Mouse (Mus musculus) hindbrain, embryonic 12.5 days (tissue): ENCODE data around the gene Phb2. TPM values are rescaled to one million over a fixed set of nuclear protein-coding genes. Genes with fewer than 3 reads are reported as not detected.

Source experiments
- ATAC-seq: fragments of 200-750 bp; cut with Nextera tagmentation; 2 replicates; pipeline ENCODE4 v1.8.0; 2017; ENCODE audit warnings: moderate TSS enrichment; ENCODE audit not compliant: low FRiP score
- H3K27ac ChIP-seq: fragments of 300-500 bp; sonication (generic); 2 replicates; pipeline ENCODE4 v1.5.1; 2016; ENCODE audit warnings: mild to moderate bottlenecking
- H3K27me3 ChIP-seq: fragments of 300-500 bp; sonication (generic); 2 replicates; pipeline ENCODE4 v1.6.1; 2016; ENCODE audit warnings: mild to moderate bottlenecking
- H3K36me3 ChIP-seq: fragments of 300-500 bp; sonication (generic); 2 replicates; pipeline ENCODE4 v1.6.1; 2016; ENCODE audit warnings: mild to moderate bottlenecking
- H3K4me1 ChIP-seq: fragments of 300-500 bp; sonication (generic); 2 replicates; pipeline ENCODE4 v1.6.1; 2016
- H3K4me2 ChIP-seq: fragments of 300-500 bp; sonication (generic); replicated peaks from 2 replicates; pipeline ENCODE4 v1.6.1; 2016; ENCODE audit warnings: mild to moderate bottlenecking
- H3K4me3 ChIP-seq: fragments of 300-500 bp; sonication (generic); 2 replicates; pipeline ENCODE4 v1.5.1; 2016; ENCODE audit warnings: mild to moderate bottlenecking
- H3K9ac ChIP-seq: fragments of 300-500 bp; sonication (generic); 2 replicates; pipeline ENCODE4 v1.6.1; 2016; ENCODE audit warnings: mild to moderate bottlenecking, moderate library complexity
- H3K9me3 ChIP-seq: fragments of 300-500 bp; sonication (generic); replicated peaks from 2 replicates; pipeline ENCODE4 v1.6.1; 2016; ENCODE audit warnings: mild to moderate bottlenecking
- WGBS: fragments of 180-500 bp; shearing (Covaris S2); methylation state at CpG from one replicate; pipeline ENCODE4 v1.1.7; 2016; 5-methylcytosine and 5-hydroxymethylcytosine counted together
- polyA plus RNA-seq: library from polyadenylated mRNA; unstranded; fragments of >200 nt; fragmentation: Nextera tagmentation; extraction: Ambion mirVana; gene quantifications from 2 replicates; pipeline ENCODE4 v1.2.1, GENCODE M21; 2016

Phb2 gene
- polyA plus RNA-seq, 1 experiment from 2014 or later: 291 TPM

- WGBS: 57% methylated on average over 19 of the region's 19 CpGs
- no peaks in the 10 kb centered on the region for H3K9me3 ChIP-seq
- no peak for ATAC-seq
- no peak overlapping the region for H3K4me3 ChIP-seq
- no peaks in the 10 kb centered on the region for H3K36me3 ChIP-seq
- no peak overlapping the region for H3K27ac ChIP-seq
- H3K4me2 ChIP-seq: no peak overlapping the region
- H3K4me1 ChIP-seq: peaks cover 10% of the 10 kb centered on the region; the same call in 1 of the 2 replicates
- no peak overlapping the region for H3K9ac ChIP-seq
- no peaks in the 10 kb centered on the region for H3K27me3 ChIP-seq
These were observed 20.6 kb downstream of the Phb2 start for GRCm38 (mm10) chr6:124732476-124733370.

- WGBS: 92% methylated on average over 3 of the region's 3 CpGs
- Histone ChIP-seq H3K4me1 (peaks cover 26% of the 10 kb centered on the region), H3K9ac (no peak overlapping the region), H3K9me3 (no peaks in the 10 kb centered on the region), H3K27ac (no peak overlapping the region), H3K36me3 (no peaks in the 10 kb centered on the region; the same call in 1 of the 2 replicates), H3K27me3 (no peaks in the 10 kb centered on the region), H3K4me3 (no peak overlapping the region), H3K4me2 (no peak overlapping the region)
- ATAC-seq: no peak
These were observed 22.3 kb downstream of the Phb2 start for GRCm38 (mm10) chr6:124734417-124734816.

GRCm38 (mm10) chr6:124737040-124737439 lies 24.9 kb downstream of the Phb2 start:
- no peak for ATAC-seq
- H3K4me1 ChIP-seq: peaks cover 39% of the 10 kb centered on the region
- WGBS: 93% methylated on average over 11 of the region's 11 CpGs
- no peaks in the 10 kb centered on the region for H3K27me3 ChIP-seq
- no peak overlapping the region for H3K4me3 ChIP-seq
- no peaks in the 10 kb centered on the region for H3K9me3 ChIP-seq
- H3K9ac ChIP-seq: no peak overlapping the region
- no peaks in the 10 kb centered on the region; the same call in 1 of the 2 replicates for H3K36me3 ChIP-seq
- H3K27ac ChIP-seq: no peak overlapping the region
- H3K4me2 ChIP-seq: no peak overlapping the region

- no peak for ATAC-seq
- no peaks in the 10 kb centered on the region for H3K27me3 ChIP-seq
- peaks cover 29% of the 10 kb centered on the region for H3K4me1 ChIP-seq
- peak within 1 kb of the TSS; percentile 78; the same call in 1 of the 2 replicates for H3K4me2 ChIP-seq
- WGBS: 34% methylated on average over 15 of the region's 15 CpGs
- H3K4me3 ChIP-seq: no peak within 1 kb of the TSS
- H3K36me3 ChIP-seq: peaks cover 11% of the 10 kb centered on the region
- peak within 1 kb of the TSS; percentile 47 for H3K9ac ChIP-seq
- peak within 1 kb of the TSS; percentile 55 for H3K27ac ChIP-seq
- no peaks in the 10 kb centered on the region for H3K9me3 ChIP-seq
These were observed 26.4 kb downstream of the Phb2 start, which contains the start of gene Ptpn6 for GRCm38 (mm10) chr6:124738511-124739023. TSS of gene Ptpn6 (minus strand) at chr6:124738714.

GRCm38 (mm10) chr6:124739231-124739796 lies 27.2 kb downstream of the Phb2 start:
- 87% methylated on average over 10 of the region's 10 CpGs for whole genome bisulfite sequencing
- H3K27ac ChIP-seq: no peak overlapping the region
- no peaks in the 10 kb centered on the region for H3K9me3 ChIP-seq
- no peak for ATAC-seq
- H3K27me3 ChIP-seq: no peaks in the 10 kb centered on the region
- peak overlapping the region; percentile 66; the same call in 1 of the 2 replicates for H3K4me3 ChIP-seq
- H3K4me2 ChIP-seq: peak overlapping the region; percentile 78; the same call in 1 of the 2 replicates
- peaks cover 29% of the 10 kb centered on the region for H3K4me1 ChIP-seq
- H3K36me3 ChIP-seq: peaks cover 18% of the 10 kb centered on the region
- H3K9ac ChIP-seq: no peak overlapping the region

GRCm38 (mm10) chr6:124740211-124740887 lies 28.2 kb downstream of the Phb2 start:
- peaks cover 35% of the 10 kb centered on the region for H3K4me1 ChIP-seq
- peak overlapping the region; percentile 66 for H3K4me3 ChIP-seq
- H3K36me3 ChIP-seq: peaks cover 27% of the 10 kb centered on the region
- H3K9ac ChIP-seq: peak overlapping the region; percentile 94
- peak overlapping the region; percentile 100 for H3K27ac ChIP-seq
- H3K4me2 ChIP-seq: peak overlapping the region; percentile 78
- H3K27me3 ChIP-seq: no peaks in the 10 kb centered on the region
- peak; percentile 21 for ATAC-seq
- H3K9me3 ChIP-seq: no peaks in the 10 kb centered on the region
- WGBS: under 1% methylated on average over 29 of the region's 29 CpGs

GRCm38 (mm10) chr6:124740888-124741761 lies 29.0 kb downstream of the Phb2 start, which contains the start of gene Grcc10:
TSS of gene Grcc10 (minus strand) at chr6:124741374.
- H3K27me3 ChIP-seq: no peaks in the 10 kb centered on the region
- H3K9ac ChIP-seq: peak within 1 kb of the TSS; percentile 94
- no peaks in the 10 kb centered on the region for H3K9me3 ChIP-seq
- peak within 1 kb of the TSS; percentile 78 for H3K4me2 ChIP-seq
- WGBS: under 1% methylated on average over 41 of the region's 41 CpGs
- H3K27ac ChIP-seq: peak within 1 kb of the TSS; percentile 100
- peak; percentile 82 for ATAC-seq
- peaks cover 27% of the 10 kb centered on the region for H3K36me3 ChIP-seq
- peak within 1 kb of the TSS; percentile 66 for H3K4me3 ChIP-seq
- H3K4me1 ChIP-seq: peaks cover 40% of the 10 kb centered on the region

GRCm38 (mm10) chr6:124741842-124742241 lies 29.7 kb downstream of the Phb2 start:
- H3K4me1 ChIP-seq: peaks cover 47% of the 10 kb centered on the region
- peak overlapping the region; percentile 66 for H3K4me3 ChIP-seq
- no peaks in the 10 kb centered on the region for H3K27me3 ChIP-seq
- no peaks in the 10 kb centered on the region for H3K9me3 ChIP-seq
- peak overlapping the region; percentile 78 for H3K4me2 ChIP-seq
- no peak for ATAC-seq
- peak overlapping the region; percentile 94 for H3K9ac ChIP-seq
- H3K36me3 ChIP-seq: peaks cover 31% of the 10 kb centered on the region
- WGBS: 75% methylated on average over 3 of the region's 3 CpGs
- peak overlapping the region; percentile 100 for H3K27ac ChIP-seq

- Histone ChIP-seq H3K27ac (peak overlapping the region; percentile 23; the same call in 1 of the 2 replicates), H3K4me1 (peaks cover 50% of the 10 kb centered on the region), H3K36me3 (peaks cover 43% of the 10 kb centered on the region), H3K9me3 (no peaks in the 10 kb centered on the region), H3K4me2 (no peak overlapping the region), H3K9ac (no peak overlapping the region), H3K4me3 (no peak overlapping the region), H3K27me3 (no peaks in the 10 kb centered on the region)
- no peak for ATAC-seq
- WGBS: 93% methylated on average over 15 of the region's 15 CpGs
These were observed 30.8 kb downstream of the Phb2 start for GRCm38 (mm10) chr6:124742839-124743514.

GRCm38 (mm10) chr6:124743647-124744046 lies 31.5 kb downstream of the Phb2 start:
- no peak for ATAC-seq
- peaks cover 44% of the 10 kb centered on the region for H3K4me1 ChIP-seq
- H3K36me3 ChIP-seq: peaks cover 49% of the 10 kb centered on the region
- no peak overlapping the region for H3K9ac ChIP-seq
- no peak overlapping the region for H3K4me3 ChIP-seq
- WGBS: 93% methylated on average over 8 of the region's 8 CpGs
- no peak overlapping the region for H3K27ac ChIP-seq
- no peak overlapping the region for H3K4me2 ChIP-seq
- H3K9me3 ChIP-seq: no peaks in the 10 kb centered on the region
- H3K27me3 ChIP-seq: no peaks in the 10 kb centered on the region
